Mouse (Mus musculus) heart, postnatal 0 days (tissue): ENCODE measurements around the gene Vangl1. TPM values are rescaled to one million over a fixed set of nuclear protein-coding genes. Genes with fewer than 3 reads are reported as not detected.

Experiments used
- ATAC-seq: fragments of 200-750 bp; cut with Nextera tagmentation; 2 replicates; pipeline ENCODE4 v1.8.0; 2017; ENCODE audit warnings: low read depth, moderate number of reproducible peaks, moderate library complexity; ENCODE audit not compliant: insufficient read depth
- DNase-seq: peaks from one replicate; pipeline ENCODE4 v3.0.0-alpha.2; 2016; ENCODE audit warnings: low spot score
- H3K27ac ChIP-seq: fragments of 300-500 bp; sonication (generic); 2 replicates; pipeline ENCODE4 v1.5.1; 2014; ENCODE audit warnings: low read depth, mild to moderate bottlenecking
- H3K27me3 ChIP-seq: fragments of 300-500 bp; sonication (generic); 2 replicates; pipeline ENCODE4 v1.6.1; 2014; ENCODE audit warnings: low read length, mixed read lengths; ENCODE audit not compliant: control insufficient read depth, insufficient read depth
- H3K36me3 ChIP-seq: fragments of 300-500 bp; sonication (generic); replicated peaks from 2 replicates; pipeline ENCODE4 v1.6.1; 2014; ENCODE audit warnings: low read length, mixed read lengths; ENCODE audit not compliant: control insufficient read depth, insufficient read depth
- H3K4me1 ChIP-seq: fragments of 300-500 bp; sonication (generic); 2 replicates; pipeline ENCODE4 v1.6.1; 2014; ENCODE audit warnings: antibody characterized with exemption; ENCODE audit not compliant: control insufficient read depth, insufficient read depth
- H3K4me2 ChIP-seq: fragments of 300-500 bp; sonication (generic); 2 replicates; pipeline ENCODE4 v1.6.1; 2014; ENCODE audit warnings: low read depth, mild to moderate bottlenecking, low read length, moderate library complexity
- H3K4me3 ChIP-seq: fragments of 300-500 bp; sonication (generic); 2 replicates; pipeline ENCODE4 v1.5.1; 2014; ENCODE audit warnings: low read depth, low read length
- H3K9ac ChIP-seq: fragments of 300-500 bp; sonication (generic); replicated peaks from 2 replicates; pipeline ENCODE4 v1.6.1; 2014; ENCODE audit warnings: low read depth, low read length, mixed read lengths
- H3K9me3 ChIP-seq: fragments of 300-500 bp; sonication (generic); replicated peaks from 2 replicates; pipeline ENCODE4 v1.6.1; 2016; ENCODE audit warnings: low read length; ENCODE audit not compliant: control insufficient read depth
- CTCF ChIP-seq: IDR thresholded peaks from 2 replicates; pipeline ENCODE4 v1.5.1; 2016; ENCODE audit warnings: antibody characterized with exemption, control low read depth, low read depth
- EP300 ChIP-seq: IDR thresholded peaks from 2 replicates; pipeline ENCODE4 v1.6.1; 2016; ENCODE audit warnings: antibody characterized with exemption, low read depth
- WGBS: fragments of 180-500 bp; shearing (Covaris S2); extraction: QIAGEN DNeasy Blood & Tissue Kit; methylation state at CpG from one replicate; pipeline ENCODE4 v1.1.7; 2014; 5-methylcytosine and 5-hydroxymethylcytosine counted together
- polyA plus RNA-seq: library from polyadenylated mRNA; unstranded; fragments of >200 nt; fragmentation: Nextera tagmentation; extraction: Ambion mirVana; gene quantifications from 2 replicates; pipeline ENCODE4 v1.2.1, GENCODE M21; 2015
- total RNA-seq: library from RNA; depleted of rRNA; stranded (reverse); fragments of >200 nt; gene quantifications from 2 replicates; pipeline ENCODE4 v1.2.3, GENCODE M21; 2014; ENCODE audit warnings: low replicate concordance

Gene Vangl1
- total and polyA plus RNA-seq, 2 experiments from 2014 or later = 12.4 to 37.5 TPM

DNA sequence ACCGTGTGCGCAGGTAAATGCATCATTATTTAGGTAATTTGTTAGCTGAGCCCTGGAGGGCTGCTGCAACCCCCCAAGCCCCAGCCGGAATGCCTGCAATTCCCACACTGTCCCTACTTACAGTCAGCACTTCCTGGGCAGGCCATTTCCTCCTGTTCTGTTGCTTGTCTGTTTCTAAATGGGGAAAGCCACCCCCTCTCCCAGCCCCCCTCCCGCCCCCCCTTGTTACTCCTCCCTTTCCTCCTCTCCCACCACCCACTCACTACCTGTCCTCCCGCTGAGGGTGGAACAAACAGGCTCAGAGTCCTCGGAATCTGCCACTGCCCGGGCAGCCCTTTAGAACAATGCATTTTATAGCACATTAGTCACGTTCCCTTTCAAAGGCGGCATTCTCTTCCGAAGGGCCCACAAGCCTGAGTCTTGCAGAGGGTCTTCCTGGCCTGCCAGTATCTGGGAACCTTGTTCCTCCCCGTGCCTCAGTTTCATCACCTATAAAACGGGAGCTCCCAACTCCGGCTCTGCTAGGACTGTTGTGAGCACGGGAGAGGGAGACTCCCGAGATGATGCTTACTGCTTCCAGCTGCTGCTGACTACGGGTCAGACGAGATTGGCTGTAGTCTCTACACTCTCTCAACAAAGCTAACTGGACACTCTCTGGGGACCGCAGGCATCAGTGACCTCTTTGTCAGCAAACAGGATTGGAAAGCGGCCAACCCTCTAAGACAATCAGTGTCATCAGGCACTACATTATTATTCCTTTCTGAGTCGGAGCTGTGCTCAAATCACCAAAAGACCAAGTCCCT is 10.8 kb downstream of the Vangl1 start:
- H3K4me2 ChIP-seq = peak overlapping the region; percentile 33
- ATAC-seq (peak; percentile 43), DNase-seq (peak; percentile 47)
- 13% methylated on average over 20 of the region's 20 CpGs for WGBS
- peak overlapping the region; percentile 69 for H3K27ac ChIP-seq
- H3K36me3 ChIP-seq = peaks cover 12% of the 10 kb centered on the region
- H3K9ac ChIP-seq = no peak overlapping the region
- no peaks in the 10 kb centered on the region for H3K27me3 ChIP-seq
- H3K4me1 ChIP-seq = peaks cover 65% of the 10 kb centered on the region
- H3K9me3 ChIP-seq = no peaks in the 10 kb centered on the region
- no peak for TF ChIP-seq EP300
- TF ChIP-seq CTCF = no peak
- H3K4me3 ChIP-seq = no peak overlapping the region

DNA sequence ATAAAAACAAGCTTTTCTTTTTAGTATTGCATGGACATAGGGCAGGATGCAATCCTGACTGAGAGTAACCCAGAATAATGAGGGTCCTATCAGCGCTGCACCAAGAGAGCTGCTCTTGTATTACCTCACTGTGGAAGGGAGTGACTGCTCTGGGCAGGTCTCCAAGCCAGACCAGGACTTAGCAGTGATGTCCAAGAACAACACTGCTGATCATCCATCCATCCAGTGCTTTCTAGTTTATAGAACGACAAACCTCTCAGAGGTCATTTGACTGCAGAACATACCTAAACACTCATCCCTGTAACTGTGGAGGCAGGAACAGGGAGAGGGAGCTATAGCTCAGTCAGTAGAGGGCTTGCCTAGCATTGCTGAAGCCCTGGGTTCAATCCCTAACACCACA is 11.9 kb downstream of the Vangl1 start:
- H3K9me3 ChIP-seq = no peaks in the 10 kb centered on the region
- H3K27me3 ChIP-seq = no peaks in the 10 kb centered on the region
- 9% methylated on average over 2 of the region's 2 CpGs for WGBS
- H3K9ac ChIP-seq = no peak overlapping the region
- ATAC-seq (peak; percentile 59), DNase-seq (peak; percentile 84)
- H3K4me1 ChIP-seq = peaks cover 59% of the 10 kb centered on the region
- no peak overlapping the region for H3K4me3 ChIP-seq
- peak overlapping the region; percentile 69; the same call in 1 of the 2 replicates for H3K27ac ChIP-seq
- 0 out of 2 replicates have a peak overlapping the region, but pooled peaks have one; percentile 33 for H3K4me2 ChIP-seq
- TF ChIP-seq CTCF (no peak), EP300 (no peak)
- H3K36me3 ChIP-seq = peaks cover 23% of the 10 kb centered on the region

DNA sequence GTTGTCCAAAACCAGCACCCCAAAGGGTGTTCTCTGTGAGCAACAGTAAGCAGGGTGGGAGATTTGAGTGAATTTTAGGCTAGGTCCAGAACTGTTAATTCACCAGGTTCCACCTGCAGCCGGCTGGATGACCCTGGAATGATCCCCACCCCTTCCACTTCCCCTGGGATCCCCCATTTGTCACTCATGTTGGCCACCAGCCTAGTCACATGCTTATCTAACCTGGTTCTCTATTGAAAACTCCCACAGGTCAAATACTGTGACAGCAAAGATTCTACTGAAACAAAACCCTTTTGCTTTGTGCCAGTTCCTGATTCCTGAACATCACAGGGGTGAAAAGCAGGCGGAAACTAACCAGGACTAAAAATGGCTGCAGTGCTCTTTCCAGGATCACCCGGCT is 12.9 kb downstream of the Vangl1 start:
- Histone ChIP-seq H3K27ac (no peak overlapping the region), H3K36me3 (peaks cover 32% of the 10 kb centered on the region), H3K9ac (no peak overlapping the region), H3K9me3 (no peaks in the 10 kb centered on the region), H3K4me3 (no peak overlapping the region), H3K4me1 (peaks cover 54% of the 10 kb centered on the region), H3K27me3 (no peaks in the 10 kb centered on the region), H3K4me2 (no peak overlapping the region)
- WGBS = 43% methylated on average over 3 of the region's 3 CpGs
- ATAC-seq (no peak), DNase-seq (no peak)
- TF ChIP-seq CTCF (no peak), EP300 (no peak)

DNA sequence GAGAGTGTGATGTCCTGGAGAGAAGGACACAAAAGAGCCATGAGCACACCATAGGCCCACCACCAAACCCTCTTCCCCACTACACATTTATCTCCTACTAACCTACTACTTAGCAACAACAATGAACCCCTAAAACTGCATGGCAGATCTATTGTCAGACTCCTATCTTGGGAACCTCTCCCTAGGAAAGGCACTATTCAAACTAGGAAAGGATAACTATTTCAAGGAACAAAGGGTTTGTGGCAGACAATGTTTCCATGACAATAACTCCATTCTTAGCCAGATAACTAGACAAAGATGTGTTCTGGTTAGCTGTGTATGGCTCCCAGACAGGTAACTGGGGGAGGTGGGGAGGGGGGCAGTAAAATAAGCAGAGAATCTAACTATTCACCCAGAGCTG is 13.9 kb downstream of the Vangl1 start:
- TF ChIP-seq CTCF = no peak
- TF ChIP-seq EP300 = no peak

DNA sequence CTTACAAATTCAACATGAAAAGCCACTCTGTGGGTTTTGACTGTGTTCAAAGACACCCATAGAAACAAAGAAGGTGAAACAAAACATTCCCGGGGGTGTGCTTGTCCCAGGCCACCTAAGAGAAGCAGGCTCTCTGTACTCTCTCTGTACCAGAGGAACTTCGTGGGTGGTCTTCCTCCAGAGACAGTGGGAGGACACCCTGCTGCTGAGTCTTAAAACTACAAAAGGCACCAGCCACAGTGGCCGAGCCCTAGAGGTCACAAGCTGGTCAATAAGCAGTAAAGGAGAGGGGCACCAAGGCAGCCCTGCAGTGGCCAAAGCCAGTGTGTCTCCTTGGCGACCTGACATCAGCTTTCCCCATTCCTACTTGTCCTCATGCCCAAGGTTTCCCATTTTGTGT is 14.5 kb downstream of the Vangl1 start:
- Histone ChIP-seq H3K4me3 (no peak overlapping the region), H3K36me3 (peaks cover 30% of the 10 kb centered on the region), H3K4me1 (peaks cover 48% of the 10 kb centered on the region), H3K27me3 (no peaks in the 10 kb centered on the region), H3K9ac (no peak overlapping the region), H3K4me2 (no peak overlapping the region), H3K9me3 (no peaks in the 10 kb centered on the region), H3K27ac (no peak overlapping the region)
- no peak for DNase-seq
- 54% methylated on average over 4 of the region's 4 CpGs for WGBS
- no peak for TF ChIP-seq CTCF
- no peak for TF ChIP-seq EP300
- ATAC-seq = no peak

More for the DNA sequence above, 13.9 kb downstream of the Vangl1 start:
- Histone ChIP-seq H3K27me3 (no peaks in the 10 kb centered on the region), H3K27ac (no peak overlapping the region), H3K4me1 (peaks cover 54% of the 10 kb centered on the region), H3K4me2 (no peak overlapping the region), H3K9me3 (no peaks in the 10 kb centered on the region), H3K4me3 (no peak overlapping the region), H3K9ac (no peak overlapping the region), H3K36me3 (peaks cover 31% of the 10 kb centered on the region)
- DNase-seq (no peak), ATAC-seq (no peak)
